Mouse (Mus musculus) cortical plate, adult 2 months (tissue): ENCODE results near the gene Tie1. TPM values are rescaled to one million over a fixed set of nuclear protein-coding genes. Genes with fewer than 3 reads are reported as not detected.
A peak's percentile ranks its signal among the peaks of the same experiment; 100 is the strongest.
"Not testable (repeated sequence)": the region's sequence is repeated elsewhere in the genome, so short reads cannot be mapped to it uniquely, and the experiment has no call there.

Experiments used
- H3K27ac ChIP-seq: fragments of 200-500 bp; 2 replicates; pipeline ENCODE4 v1.5.1; 2012; ENCODE audit warnings: low read length, control low read depth, inconsistent platforms; ENCODE audit not compliant: insufficient read depth
- H3K4me1 ChIP-seq: fragments of 200-500 bp; 2 replicates; pipeline ENCODE4 v1.6.1; 2011; ENCODE audit warnings: low read length; ENCODE audit not compliant: control insufficient read depth, insufficient read depth
- H3K4me3 ChIP-seq: fragments of 200-500 bp; 2 replicates; pipeline ENCODE4 v1.5.1; 2011; ENCODE audit warnings: mild to moderate bottlenecking, low read length, control low read depth; ENCODE audit not compliant: insufficient read depth
- CTCF ChIP-seq: fragments of 200-500 bp; IDR thresholded peaks from 2 replicates; pipeline ENCODE4 v1.5.1; 2011; ENCODE audit warnings: mild to moderate bottlenecking, control low read depth, low read length; ENCODE audit not compliant: insufficient read depth; ENCODE audit errors: extremely low read depth
- POLR2A ChIP-seq: fragments of 200-500 bp; IDR thresholded peaks from 2 replicates; pipeline ENCODE4 v1.6.1; 2011; ENCODE audit warnings: mild to moderate bottlenecking, low read length, control low read depth; ENCODE audit not compliant: insufficient read depth; ENCODE audit errors: extremely low read depth
- polyA plus RNA-seq: library from polyadenylated mRNA; depleted of rRNA; stranded (reverse); fragments of >200 nt; gene quantifications from 2 replicates; pipeline ENCODE4 v1.2.3, GENCODE M21; 2012

Tie1 gene
- polyA plus RNA-seq, 1 experiment: 13.2 TPM

DNA sequence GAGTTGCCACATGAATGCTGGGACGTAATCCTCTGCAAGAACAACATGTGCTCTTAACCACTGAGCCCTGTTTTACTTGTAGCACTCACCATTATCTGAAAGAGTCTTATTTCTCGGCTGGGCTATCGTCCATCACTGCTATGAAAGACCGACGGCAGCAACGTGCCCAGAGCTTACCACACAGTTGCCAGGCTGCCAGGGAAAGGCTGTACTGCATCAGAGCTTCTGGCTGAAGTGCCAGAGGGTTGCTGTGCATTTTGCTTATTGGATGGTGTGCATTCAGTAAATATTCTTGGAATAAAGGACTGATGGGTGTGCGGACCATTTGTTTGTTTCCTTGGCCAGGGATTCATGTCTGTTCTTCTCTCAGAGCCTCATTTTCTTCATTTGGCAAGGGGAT is 34.1 kb upstream of the Tie1 start:
- Histone ChIP-seq H3K4me1 (no peaks in the 10 kb centered on the region), H3K27ac (no peak overlapping the region), H3K4me3 (no peak overlapping the region)
- TF ChIP-seq POLR2A: no peak
- no peak for TF ChIP-seq CTCF

DNA sequence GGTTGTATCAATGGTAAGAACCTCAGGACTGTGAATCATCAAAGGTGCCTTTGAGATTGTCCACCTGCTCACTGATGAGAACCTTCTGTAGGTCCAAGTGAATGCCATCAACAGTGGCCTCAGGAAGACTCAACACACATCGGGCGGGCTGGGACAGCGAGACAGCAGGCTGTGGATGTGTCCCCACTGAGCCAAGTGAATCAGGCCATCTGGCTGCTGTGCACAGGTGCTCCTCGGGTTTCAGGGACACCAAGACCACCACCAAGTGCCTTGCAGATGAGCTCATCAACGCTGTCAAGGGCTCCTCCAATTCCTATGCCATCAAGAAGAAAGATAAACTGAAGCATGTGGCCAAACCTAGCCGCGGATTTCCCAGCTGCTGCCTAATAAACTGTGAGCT is 32.4 kb upstream of the Tie1 start:
- TF ChIP-seq CTCF: no peak
- TF ChIP-seq POLR2A: no peak
- no peaks in the 10 kb centered on the region for H3K4me1 ChIP-seq
- no peak overlapping the region for H3K27ac ChIP-seq
- H3K4me3 ChIP-seq: no peak overlapping the region

DNA sequence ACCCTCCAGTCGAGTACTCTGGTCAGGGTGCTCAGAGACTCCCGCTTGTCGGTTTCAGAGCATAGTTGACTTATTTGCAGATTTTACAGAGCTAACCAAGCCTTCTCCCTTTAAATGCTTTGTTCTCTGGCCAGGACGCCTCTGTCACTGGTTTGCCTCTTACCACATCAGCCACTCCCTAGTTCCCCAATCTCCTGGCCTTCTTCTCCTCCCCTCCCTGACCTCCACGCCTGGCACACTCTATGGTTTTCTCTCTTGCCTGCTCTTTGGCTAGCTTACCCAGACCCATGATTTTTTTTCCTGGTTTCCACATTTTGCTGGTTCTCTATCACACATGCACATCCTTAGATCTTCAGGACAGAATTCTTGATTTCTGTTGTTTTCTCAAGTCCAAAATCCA is 28.3 kb upstream of the Tie1 start:
- peaks cover 3% of the 10 kb centered on the region for H3K4me1 ChIP-seq
- H3K27ac ChIP-seq: no peak overlapping the region
- no peak for TF ChIP-seq POLR2A
- no peak for TF ChIP-seq CTCF
- no peak overlapping the region for H3K4me3 ChIP-seq

DNA sequence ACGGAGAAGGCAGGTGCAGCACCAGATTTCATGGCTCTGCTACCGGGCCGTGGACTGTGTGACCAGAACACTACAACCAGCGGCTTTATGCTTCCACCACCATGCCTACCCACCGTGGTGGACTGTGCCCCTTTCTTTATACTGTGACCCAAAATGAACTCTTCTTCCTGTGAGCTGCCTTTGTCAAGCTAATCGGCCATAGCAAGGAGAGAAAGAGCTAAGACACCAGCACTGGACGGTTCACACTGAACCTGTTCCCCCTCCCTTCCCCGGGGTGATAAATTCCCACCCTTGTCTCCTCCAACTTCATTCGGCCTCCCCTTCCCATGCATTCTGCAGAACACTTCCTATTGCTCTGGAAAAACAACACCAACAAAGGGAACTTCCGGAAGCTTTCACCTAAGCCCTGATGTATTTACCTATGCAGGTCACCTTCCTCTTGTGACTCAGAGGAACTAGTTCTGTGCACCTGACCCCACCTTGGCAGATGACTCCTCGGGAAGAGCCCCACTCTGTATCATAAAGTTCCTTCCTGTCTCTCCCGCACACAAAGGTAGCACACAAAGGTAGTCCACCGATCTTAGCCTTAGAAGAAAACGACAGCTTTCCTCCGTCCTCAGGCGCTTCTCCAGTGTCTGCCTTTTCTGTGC is 27.8 kb upstream of the Tie1 start:
- Histone ChIP-seq H3K4me3 (no peak overlapping the region), H3K27ac (no peak overlapping the region), H3K4me1 (peaks cover 3% of the 10 kb centered on the region)
- TF ChIP-seq CTCF (no peak), POLR2A (no peak)

DNA sequence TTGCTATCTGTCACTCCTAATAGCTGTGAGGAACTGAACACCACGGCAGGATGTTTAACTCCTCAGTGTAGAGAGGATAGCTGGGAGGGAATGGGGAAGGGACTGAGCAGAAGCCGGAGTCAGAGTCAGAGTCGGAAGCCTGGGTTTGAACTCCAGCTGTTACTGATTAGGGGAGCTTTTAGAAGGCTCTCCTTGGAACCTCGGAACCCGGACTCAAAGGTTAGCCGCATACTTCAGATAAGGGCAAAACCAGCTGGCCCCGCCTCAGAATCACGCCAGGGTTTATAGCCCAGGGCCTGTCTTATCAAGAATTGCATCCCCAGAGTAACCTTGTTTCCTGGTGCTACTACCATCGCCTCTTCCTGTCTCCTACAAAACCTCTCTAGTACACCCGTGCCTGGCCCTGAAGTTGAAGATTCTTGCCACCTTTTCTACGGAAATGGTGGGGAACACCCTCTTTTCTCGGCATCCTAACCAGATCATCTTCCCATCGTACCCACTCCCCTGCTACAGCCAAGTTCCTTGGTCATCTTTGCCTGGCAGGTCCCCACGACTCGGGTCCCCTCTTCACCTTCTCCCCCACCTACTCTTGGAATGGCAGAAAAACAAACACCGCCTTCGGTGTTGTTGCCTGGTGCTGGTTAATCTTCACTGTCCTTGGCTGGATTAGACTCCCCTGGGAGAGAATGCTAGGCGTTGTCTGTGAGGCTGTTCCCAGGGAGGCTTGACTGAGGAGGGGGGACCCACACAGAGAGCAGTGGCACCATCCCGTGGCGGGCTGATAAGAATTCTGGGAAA is 27.0 kb upstream of the Tie1 start:
- H3K4me1 ChIP-seq: peaks cover 3% of the 10 kb centered on the region
- H3K27ac ChIP-seq: no peak overlapping the region
- no peak overlapping the region for H3K4me3 ChIP-seq
- no peak for TF ChIP-seq CTCF
- TF ChIP-seq POLR2A: no peak

DNA sequence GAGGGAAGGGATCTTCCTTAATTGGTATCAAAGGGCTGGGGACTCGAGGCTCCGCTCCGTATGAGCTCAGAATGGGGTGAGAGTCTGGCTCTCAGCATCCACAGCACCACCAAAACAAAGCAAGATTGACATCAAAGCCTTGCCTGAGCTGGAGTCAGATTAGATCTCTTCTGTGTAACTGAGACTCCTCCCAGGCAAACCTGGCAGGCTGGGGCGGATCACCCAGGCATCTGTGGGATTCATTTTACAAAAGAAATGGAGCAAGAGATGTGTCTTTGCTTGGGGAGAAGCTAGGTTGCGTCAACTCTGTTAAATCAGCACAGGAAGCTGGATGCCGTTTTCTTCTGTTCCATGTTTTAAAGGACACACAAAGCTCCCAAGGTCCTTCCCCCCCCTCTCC is 19.2 kb upstream of the Tie1 start:
- no peak overlapping the region for H3K4me3 ChIP-seq
- TF ChIP-seq POLR2A (no peak), CTCF (no peak)
- H3K4me1 ChIP-seq: peaks cover 5% of the 10 kb centered on the region
- no peak overlapping the region for H3K27ac ChIP-seq

DNA sequence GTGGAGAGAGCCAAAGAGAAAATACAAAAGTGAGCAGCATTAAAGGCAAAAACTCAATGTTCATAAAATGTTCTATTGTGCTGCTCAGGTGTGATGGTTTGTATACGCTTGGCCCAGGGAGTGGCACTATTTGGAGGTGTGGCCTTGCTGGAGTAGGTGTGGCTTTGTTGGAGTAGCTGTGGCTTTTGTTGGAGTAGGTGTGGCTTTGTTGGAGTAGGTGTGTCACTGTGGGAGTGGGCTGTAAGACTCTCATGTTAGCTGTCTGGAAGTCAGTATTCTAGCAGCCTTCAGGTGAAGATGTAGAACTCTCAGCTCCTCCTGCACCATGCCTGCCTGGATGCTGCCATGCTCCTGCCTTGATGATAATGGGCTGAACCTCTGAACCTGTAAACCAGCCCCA is 17.3 kb upstream of the Tie1 start:
- not testable (repeated sequence) for H3K4me3 ChIP-seq, H3K27ac ChIP-seq

DNA sequence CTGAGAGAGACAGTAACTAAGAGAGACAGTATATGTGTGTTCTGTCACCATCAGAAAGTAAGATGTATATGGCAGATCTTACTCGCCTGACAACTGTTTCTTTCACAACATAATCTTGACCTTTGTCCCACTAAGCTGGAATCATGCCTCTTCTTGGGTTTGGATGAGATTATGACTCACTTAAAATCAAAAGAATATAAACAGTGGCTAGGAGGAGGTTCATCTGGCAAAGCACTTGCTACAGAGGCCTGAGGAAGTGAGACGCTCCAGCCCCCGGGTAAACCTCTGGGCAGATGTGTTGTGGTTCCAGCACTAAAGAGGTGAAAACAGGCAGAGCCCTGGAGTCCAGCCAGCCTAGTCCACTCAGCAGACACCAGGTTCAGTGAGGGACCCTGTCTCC is 15.7 kb upstream of the Tie1 start:
- 0 out of 2 replicates have a peak, but pooled peaks cover 1% of the 10 kb centered on the region for H3K4me1 ChIP-seq
- TF ChIP-seq CTCF (no peak), POLR2A (no peak)
- no peak overlapping the region for H3K27ac ChIP-seq
- no peak overlapping the region for H3K4me3 ChIP-seq

More for the DNA sequence above, 17.3 kb upstream of the Tie1 start:
- not testable (repeated sequence) for H3K4me1 ChIP-seq

DNA sequence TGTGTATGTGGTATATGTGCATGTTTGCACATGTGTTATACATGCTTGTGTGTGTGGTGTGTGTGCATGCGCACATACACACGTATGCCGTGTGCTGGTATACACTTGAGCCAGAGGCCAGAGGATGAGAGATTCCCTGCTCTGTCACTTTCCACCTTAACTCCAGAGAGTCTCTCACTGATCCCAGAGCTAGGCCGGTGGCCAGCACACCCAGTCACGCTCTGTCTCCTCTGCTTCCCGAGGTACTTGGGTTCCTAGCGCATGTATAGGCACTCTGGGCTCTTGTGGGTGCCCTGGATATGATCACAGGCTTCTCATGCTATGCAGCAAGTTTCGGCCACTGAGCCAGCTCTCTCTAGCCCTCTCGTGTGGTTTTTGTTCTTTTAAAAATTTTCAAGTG is 10.9 kb upstream of the Tie1 start:
- Histone ChIP-seq H3K27ac (no peak overlapping the region), H3K4me3 (no peak overlapping the region), H3K4me1 (peaks cover 2% of the 10 kb centered on the region)
- TF ChIP-seq CTCF: no peak
- no peak for TF ChIP-seq POLR2A

DNA sequence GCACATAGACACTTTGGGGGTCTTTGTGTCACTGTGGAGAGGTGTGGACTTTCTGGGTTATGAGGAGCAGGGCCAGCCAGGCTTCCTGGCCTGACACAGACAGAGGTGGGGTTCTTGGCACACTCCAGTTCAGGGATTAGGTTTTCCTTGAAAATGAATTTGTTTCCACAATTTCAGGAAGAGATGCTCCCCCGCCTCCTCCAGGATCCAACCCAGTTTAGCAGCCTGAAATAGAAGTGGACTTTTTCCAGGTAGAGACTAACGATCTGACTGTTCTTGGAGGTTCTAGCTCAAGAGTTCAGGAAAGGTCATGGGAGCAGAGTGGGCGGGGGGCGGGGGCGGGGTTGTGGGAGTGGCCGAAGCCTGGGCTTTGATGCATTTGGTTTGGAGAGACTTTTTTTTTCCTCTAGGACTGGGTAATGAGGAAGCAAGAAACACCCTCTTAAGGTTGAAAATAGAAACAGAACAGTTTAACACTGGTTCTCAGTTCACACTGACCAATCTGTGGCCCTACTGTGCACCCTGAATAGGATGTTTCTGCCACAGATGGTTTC is 10.4 kb upstream of the Tie1 start:
- Histone ChIP-seq H3K4me1 (peaks cover 2% of the 10 kb centered on the region), H3K27ac (peak overlapping the region; percentile 19; the same call in 1 of the 2 replicates), H3K4me3 (no peak overlapping the region)
- TF ChIP-seq CTCF: no peak
- TF ChIP-seq POLR2A: no peak
